Mouse (Mus musculus) forelimb bud, embryonic 11.5 days (tissue): ENCODE results near the gene Fgf15.

Experiments
- DNase-seq: peaks from one replicate; pipeline ENCODE4 v3.0.0-alpha.2; 2012; ENCODE audit warnings: low read depth, low spot score

Fgf15 gene

DNA sequence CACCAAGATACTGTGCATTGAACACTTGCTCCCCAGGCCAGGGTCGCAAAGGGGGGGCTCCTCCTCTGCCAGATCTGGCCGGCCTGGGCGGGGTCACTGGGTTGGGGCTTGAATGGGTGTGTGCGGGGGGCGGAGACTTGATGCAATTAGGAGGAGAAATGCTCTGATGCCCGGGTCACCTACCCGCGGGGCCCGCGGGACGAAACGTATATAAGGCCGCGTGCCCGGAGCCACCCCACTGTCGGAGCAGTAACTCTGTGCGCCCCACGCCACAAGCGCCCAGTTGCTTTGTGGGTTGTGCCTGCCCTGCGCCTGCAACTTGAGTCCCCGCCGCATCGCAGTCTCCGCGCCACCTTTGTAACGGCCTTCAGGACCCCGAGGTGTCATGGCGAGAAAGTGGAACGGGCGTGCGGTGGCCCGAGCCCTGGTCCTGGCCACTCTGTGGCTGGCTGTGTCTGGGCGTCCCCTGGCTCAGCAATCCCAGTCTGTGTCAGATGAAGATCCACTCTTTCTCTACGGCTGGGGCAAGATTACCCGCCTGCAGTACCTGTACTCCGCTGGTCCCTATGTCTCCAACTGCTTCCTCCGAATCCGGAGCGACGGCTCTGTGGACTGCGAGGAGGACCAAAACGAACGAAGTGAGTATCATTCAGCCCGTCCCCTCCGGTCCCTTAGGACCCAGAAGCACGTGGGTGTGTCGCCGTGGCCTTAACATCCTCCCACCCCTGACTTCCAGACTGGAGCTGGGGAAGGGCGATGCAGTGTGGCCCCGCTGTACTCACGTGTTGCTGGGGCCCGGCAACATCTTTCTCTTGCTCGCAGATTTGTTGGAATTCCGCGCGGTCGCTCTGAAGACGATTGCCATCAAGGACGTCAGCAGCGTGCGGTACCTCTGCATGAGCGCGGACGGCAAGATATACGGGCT lies at the start of gene Fgf15:
Gene Fgf15, plus strand, starts transcription at position 238 of the 925 bp plus-strand sequence.
- DNase-seq: no peak

DNA sequence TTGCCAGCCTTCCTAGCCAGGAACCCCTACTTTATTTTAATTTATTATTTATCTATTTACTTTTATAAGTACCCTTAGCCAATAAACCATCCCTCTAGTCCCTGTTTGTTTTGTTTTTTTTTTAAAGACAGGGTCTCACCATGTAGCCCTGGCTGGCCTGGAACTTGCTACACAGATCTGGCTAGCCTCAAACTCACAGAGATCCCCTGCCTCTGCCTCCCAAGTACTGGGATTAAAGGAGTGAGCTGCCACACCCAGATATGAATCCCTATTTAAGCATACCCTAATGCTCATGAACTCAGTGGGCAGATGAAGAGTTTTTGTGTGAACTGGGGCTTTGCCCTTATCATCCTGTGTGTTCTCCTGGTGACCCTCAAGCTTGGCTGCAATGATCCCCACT lies 49.3 kb upstream of the Fgf15 start, which contains the start of gene Fgf4:
Gene Fgf4, plus strand, starts transcription at position 301 of the 400 bp plus-strand sequence.
- DNase-seq: no peak

DNA sequence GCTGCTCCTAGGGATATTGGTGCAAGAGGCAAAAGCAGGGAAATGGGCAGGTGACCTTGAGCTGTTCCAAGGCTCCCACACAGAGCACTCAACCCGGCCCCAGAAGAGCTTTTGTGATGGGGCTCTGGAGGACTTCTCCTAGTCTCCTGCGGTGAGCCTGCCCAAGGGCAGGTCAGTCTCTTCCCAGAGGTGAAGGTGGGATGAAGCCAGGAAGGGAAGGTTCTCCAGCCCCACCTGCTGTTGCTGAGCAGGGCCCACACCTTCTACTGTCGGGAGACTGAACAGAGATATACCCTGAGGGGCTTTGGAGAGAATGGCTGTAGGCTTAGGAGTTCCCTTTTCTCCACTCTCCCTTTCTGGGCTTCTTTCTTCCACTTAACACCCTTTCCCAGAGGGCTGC lies 45.0 kb upstream of the Fgf15 start:
- no peak for DNase-seq

DNA sequence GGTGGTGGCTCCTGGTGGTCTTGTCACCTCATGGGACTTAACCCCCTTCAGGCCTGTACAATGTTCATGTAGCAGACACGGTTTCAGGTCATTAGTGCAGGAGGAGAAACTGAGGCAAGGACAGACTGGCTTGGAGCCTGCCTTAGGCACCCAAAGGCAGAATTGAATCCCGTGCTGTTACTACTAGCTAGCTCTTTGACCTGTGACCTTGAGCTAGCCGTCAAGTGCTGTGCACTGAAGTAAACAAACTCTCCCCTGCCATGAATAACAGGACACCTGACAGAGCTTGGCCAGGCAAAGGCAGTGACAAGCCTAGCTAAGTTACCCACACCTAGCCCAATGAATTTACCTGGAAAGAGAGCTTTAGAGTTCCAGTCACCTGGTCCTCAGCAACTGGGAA lies 41.4 kb upstream of the Fgf15 start:
- DNase-seq: no peak

DNA sequence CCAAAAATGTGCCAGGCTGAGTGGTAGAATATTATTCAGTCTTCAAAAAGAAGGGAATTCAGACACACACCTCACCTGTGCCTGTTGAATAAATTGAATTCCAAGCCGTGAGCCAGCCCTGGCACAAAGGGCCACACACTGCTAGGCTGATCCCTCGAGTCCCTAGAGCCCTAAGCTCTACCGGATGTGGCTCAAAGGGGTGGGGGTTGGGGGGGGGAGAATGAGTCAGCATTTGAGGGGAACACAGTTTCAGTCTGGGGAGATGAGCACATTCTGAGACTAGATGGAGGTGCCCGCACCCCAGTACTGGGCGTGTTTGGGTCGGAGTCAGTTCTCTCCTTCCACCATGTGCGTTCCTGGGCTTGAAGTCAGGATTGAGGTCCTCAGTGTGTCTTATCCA lies 39.2 kb upstream of the Fgf15 start:
- DNase-seq: no peak

DNA sequence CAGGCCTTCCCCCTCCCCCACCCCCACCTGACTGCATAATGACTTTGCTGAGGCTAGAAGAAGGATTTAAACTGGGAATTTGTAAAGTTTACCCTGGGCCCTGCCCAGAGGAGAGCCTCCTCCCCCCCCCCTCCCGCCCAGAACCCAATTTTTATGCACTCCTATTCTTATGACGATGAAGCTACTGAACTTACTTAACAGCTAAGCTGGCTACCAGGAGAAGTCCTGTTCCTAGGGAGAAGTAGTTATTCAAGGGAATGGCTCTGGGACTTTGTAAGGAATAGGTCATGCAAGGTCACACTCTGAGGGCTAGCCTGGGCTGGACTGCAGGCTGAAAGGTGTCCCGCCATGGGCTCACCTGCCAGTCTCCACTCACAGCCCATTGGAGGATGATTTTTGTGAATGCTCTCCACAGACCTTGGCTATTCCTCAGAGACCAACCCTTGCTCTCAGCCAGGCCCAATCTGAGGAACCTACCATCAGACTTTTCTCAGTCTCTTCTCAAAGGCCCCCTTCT lies 38.4 kb upstream of the Fgf15 start:
- DNase-seq: no peak

DNA sequence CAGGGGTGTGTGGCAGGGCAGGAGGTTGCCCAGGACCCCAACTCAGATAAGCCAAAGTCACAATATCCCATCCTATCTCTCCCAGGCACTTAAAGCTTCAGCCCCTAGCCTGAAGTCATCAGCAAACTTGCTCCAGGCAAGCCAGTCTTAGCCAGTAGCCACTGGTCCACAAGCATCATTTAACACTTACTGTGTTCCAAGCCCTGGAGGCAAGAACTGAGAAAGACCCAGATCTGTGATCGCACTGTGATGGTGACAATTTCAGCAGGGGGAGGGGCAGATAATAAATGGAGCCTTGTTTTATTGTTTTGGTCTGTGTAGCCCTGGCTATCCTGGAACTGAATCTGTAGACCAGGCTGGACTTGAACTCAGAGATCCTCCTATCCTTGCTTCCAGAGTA lies 37.6 kb upstream of the Fgf15 start:
- DNase-seq: no peak

DNA sequence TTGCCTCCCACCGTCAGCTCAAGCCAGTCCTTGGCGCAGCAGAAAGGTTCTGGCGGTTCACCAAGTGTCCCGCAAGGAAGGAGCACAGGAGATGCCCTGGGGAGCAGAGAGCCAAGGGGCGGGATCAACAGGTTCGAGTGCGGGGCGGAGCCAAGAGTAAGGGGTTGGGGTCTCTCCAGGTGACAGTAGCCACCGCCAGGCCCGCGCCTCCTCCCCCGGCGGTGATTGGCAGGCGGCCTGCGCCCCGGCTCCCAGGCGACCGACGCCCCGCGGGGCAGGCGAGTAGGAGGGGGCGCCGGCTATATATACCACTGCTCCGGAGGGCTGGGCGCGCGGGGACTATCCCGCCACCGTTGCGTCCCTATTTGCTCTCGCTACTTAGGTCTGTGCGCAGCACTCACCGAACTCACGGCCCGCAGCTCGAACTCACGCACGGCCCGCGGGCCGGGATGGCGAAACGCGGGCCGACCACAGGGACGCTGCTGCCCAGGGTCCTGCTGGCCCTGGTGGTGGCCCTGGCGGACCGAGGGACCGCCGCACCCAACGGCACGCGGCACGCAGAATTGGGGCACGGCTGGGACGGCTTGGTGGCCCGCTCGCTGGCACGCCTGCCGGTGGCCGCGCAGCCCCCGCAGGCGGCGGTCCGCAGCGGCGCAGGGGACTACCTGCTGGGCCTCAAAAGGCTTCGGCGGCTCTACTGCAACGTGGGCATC lies 35.1 kb upstream of the Fgf15 start:
- DNase-seq: no peak

DNA sequence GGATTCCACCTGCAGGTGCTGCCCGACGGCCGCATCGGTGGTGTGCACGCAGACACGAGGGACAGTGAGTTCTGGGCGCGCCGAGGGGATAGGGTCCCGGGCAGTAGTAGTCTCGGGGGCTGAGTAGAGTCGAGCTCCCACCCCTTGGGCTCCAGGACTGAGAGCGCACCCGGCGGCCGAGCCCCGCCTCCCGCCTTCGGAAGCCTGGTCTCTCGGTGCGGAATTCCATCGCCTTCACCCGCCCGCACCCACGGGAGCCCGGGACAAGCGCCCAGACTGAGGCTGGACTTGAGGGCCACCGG lies 34.6 kb upstream of the Fgf15 start:
- DNase-seq: no peak

DNA sequence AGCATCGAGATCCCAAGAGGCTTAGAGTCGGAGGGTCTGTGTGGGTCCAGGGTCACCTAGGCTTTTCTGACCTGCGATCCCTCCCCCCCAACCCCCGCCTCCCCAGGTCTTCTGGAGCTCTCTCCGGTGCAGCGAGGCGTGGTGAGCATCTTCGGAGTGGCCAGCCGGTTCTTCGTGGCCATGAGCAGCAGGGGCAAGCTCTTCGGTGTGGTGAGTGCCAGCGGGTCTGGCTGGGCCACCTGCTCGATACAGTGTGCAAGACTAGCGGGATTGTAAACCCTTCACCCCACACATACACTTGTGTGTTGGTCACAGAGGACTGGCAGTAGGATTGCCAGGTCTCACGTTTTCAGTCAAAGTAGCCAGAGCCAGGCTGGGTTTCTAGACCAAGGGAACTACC lies 34.2 kb upstream of the Fgf15 start:
- DNase-seq: no peak

DNA sequence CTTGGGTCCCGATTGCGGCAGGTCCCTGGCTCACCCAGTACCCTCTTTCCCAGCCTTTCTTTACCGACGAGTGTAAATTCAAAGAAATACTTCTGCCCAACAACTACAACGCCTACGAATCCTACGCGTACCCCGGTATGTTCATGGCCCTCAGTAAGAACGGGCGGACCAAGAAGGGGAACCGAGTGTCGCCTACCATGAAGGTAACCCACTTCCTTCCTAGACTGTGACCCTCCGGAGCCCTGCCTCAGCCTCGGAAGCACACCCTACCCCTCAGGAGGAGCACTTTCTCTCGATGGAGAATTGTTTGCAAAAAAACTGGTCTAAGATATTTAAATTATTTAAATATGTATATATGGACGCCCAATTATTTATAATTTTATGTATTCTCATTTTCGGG lies 33.6 kb upstream of the Fgf15 start:
- no peak for DNase-seq

DNA sequence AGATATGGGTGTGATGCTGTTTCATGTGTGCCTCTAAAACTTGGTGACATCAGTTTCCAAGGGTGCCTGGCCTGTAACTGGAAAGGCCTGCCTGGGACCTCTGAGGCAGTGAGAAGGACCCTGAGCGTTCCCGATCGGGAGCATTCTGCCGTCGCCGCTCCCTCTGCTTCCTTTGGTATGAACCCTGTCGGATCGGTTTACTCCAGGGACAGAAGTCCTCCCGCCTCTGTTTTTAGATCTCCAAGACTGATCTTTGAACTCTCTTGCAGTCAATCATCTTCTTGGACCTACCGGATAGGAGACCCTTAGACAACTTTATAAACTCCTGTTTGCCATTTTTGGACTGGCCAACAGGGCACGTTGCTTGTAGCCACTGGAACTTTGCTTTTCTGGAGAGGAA lies 33.1 kb upstream of the Fgf15 start:
- no peak for DNase-seq

DNA sequence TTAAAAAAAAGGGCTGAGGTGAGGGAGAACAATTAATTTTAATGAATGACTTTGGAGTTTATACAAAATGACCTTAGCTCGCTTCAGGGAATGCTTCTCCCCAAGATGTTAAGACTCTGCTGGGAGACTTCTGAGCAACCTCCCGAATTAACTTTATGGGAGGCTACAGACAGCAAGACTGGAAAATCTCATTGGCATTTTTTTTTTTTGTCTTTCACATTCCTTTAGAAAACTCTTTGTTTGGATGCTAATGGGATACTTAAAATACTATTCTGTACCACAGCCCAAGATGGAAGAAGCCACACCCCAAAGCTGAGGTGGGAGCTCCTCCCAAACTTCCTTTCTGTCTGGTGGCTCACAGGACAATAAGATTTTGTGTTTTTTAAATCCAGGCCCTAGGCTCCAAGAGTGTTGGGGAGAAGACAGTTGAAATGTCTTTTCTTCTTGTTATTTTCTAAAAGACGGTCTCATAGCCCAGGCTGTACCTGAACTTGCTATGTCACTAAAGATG lies 32.1 kb upstream of the Fgf15 start:
- no peak for DNase-seq

DNA sequence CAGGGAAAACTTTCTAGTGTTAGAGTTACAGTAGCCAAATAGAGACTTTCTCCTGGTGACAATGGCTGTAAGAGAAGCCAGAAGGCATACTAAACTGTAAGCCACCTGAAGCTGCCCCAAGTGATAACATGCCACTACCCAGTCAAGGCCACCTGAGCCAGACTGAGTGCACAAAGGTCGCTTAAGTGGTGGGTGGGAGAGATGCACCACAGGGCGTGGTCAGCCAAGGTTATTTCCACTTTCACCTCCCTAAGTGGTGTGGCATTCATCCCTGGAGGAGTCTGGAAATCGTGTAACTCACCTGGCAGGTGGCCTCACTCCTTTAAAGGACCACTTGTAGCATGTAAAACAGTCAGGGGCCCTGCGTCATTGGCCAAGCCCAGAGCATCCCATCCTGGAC lies 29.2 kb upstream of the Fgf15 start:
- DNase-seq: no peak

DNA sequence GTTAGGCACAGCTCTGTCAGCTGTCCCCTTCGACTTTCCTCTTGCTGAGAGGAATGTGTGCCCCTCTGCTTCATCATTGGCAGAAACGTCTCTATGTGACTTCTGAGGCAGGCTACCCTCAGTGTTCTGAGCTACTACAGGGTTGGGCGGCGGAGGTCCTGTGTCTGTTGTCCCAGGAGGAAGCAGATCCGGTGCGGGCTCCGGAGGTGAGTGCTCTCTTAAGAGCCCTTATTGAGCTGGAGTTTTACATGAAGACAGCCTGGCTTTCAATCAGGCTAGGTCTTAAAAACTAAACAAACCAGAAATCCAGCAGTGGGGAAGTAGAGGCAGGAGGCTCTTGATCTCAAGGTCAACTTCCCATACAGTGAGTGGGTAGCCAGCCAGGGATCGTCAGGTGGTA lies 28.7 kb upstream of the Fgf15 start:
- DNase-seq: no peak

DNA sequence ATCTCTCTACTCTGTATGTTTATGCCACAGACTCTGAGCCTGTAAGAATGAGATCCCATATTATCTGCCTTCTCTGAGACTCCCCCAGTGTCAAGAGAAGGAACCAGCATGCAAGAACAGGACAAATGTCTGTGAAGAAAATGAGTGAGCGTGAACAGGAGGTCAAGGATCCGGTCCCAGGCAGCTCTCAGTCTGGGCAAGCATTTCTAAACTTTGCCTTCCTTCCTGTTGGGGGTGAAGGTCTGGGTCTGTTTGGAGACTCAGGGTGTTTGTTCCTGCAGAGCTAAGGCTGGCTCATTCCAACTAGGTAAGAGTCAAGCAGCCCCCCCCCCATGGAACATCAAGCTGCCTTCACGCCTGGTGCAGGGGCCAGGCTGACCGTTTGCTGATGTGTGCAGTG lies 23.9 kb upstream of the Fgf15 start:
- no peak for DNase-seq

DNA sequence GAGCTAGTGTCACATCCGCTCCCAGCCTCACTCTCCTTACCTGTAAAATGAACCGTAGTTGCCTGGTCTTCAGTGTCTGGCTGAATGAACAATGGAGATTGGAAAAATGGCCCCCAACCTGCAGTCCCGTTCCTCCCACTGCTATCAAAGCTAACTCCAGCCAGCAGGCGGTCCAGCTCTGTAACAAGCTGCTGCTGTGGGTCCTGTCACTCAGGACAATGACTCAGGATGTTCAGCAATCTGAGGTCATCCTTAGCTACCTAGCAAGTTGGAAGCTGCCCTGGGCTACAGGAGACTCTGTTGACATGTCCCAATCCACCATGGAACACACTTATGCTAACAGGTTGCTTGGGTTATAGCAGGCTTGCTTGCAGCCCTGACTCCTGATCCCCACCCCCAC lies 23.2 kb upstream of the Fgf15 start:
- DNase-seq: no peak

DNA sequence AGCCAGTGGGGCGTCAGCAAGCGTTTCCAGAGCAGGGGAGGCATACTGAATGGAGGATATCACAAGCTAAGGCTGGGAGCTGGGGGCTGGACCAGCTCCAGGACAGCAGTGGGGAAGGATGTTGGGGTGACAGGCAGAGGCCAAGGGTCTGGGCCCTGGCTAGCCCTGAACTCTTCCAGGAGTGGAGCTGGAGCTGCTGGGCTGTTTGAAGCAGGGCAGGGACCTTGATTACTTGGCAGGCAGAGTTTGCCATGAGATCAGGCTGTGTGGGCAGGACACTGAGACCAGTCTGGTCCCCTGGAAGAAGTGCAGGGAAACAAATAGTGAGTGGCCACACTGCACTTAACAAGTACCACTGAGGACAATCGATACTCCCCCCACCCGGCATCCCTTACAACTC lies 22.1 kb upstream of the Fgf15 start:
- no peak for DNase-seq

DNA sequence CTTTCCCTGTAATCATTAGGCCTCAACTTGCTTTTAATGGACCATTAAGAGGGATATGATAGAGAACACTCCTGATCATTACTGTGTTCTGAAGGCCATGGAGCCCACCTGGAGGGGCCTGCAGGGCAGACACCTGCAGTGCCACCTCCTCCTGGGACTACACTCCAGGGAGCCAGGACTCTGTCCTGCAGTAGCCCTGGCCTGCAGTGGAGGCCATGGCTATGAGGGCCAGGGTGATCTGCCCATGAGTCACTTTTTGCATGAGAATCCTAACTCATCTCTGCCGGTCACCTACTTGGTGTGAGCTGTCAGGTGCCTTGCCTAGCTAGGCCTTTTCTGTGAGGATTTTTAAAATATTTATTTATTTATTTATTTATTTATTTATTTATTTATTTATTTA lies 17.9 kb upstream of the Fgf15 start:
- DNase-seq: no peak

DNA sequence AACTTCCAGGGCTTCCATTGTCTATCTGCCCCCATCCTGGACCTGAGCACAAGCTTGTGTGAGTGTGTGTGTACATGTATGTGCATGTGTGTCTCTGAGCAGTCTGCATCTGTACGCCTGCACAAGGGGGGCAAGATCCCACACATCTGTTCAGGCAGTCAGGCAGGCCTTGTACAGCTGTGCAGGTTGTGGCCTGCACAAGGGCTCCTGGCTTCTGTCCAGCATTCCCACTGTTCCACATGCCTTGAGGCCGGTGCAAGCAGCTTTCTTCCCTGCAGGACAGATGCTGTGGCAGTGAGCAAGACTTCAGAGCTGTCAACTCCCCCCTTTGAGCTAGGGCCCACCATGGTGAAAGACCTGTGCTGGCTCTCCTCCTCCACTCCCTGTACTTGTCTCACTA lies 13.2 kb upstream of the Fgf15 start:
- peak; percentile 57 for DNase-seq

DNA sequence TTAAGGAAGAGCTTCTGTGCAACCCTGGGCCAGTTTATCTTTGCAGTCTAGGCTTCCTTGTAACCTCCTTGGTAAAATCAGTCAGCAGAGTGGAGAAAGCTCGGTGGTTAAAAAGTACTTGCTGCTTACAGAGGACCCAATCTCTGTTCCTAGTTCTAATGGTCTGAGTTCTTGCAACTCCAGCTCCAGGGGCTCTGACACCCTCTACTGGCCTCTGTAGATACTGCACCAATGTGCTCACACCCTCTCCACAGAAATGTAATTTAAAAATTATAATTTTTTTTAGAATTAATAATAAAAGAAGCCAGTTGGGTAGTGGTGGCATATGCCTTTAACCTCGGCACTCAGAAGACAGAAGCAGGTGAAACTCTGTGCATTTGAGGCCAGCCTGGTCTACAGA lies 8.7 kb upstream of the Fgf15 start:
- no peak for DNase-seq

DNA sequence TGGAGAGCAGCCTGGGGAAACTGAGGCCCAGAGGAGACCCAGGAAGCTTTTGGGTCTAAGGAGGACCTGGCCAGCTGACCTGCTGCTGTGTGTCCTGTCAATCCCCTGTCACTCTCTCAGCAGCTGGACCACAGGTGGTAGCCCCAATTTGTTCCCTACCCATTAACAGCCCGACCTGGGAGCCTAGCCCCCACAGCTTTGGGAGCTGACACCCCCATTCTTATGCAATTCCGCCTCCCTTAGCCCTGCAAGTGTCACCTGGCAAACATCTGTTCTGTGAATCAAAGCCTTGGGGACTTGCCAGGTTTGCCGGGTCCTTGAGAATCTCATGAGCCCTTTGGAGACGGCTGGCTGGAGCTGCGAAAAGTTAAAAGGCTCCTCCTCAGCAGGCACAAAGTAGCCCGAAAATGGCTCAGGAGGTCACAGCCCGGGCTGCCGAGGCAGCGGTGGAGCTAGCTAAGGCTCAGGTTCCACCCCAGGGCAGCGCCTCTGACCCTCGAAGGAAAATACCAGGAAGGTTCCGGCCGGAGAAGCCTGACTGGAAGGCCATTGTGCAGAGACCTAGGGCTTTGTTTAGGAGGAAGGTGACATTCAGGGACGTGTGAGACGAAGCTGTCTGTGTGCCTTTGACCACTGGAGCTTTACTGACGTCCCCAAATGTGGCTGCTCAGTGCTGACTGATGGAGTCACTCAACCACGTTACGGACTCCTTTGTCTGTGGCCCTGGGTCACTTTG lies 7.6 kb upstream of the Fgf15 start:
- no peak for DNase-seq
